Mouse (Mus musculus) thymus, adult 2 months (tissue): ENCODE measurements around the gene Cntnap1. TPM values are rescaled to one million over a fixed set of nuclear protein-coding genes. Genes with fewer than 3 reads are reported as not detected.

Experiments
- DNase-seq: peaks from one replicate; pipeline ENCODE4 v3.0.0; 2021
- H3K27ac ChIP-seq: fragments of 200-500 bp; 2 replicates; pipeline ENCODE4 v1.5.1; 2012; ENCODE audit warnings: low read length, control low read depth; ENCODE audit not compliant: control insufficient read depth, insufficient read depth
- H3K27me3 ChIP-seq: fragments of 200-500 bp; 2 replicates; pipeline ENCODE4 v1.6.1; 2012; ENCODE audit warnings: mild to moderate bottlenecking, low read length, moderate library complexity, mixed read lengths; ENCODE audit not compliant: control insufficient read depth, insufficient read depth
- H3K36me3 ChIP-seq: fragments of 200-500 bp; 2 replicates; pipeline ENCODE4 v1.6.1; 2012; ENCODE audit warnings: mild to moderate bottlenecking, low read length, moderate library complexity; ENCODE audit not compliant: control insufficient read depth, insufficient read depth
- H3K4me1 ChIP-seq: fragments of 200-500 bp; replicated peaks from 2 replicates; pipeline ENCODE4 v1.6.1; 2012; ENCODE audit warnings: low read length; ENCODE audit not compliant: control insufficient read depth, insufficient read depth
- H3K4me3 ChIP-seq: fragments of 200-500 bp; 2 replicates; pipeline ENCODE4 v1.5.1; 2012; ENCODE audit warnings: mild to moderate bottlenecking, low read length, control low read depth, moderate library complexity; ENCODE audit not compliant: control insufficient read depth, insufficient read depth
- CTCF ChIP-seq: fragments of 200-500 bp; IDR thresholded peaks from 2 replicates; pipeline ENCODE4 v1.5.1; 2012; ENCODE audit warnings: mild to moderate bottlenecking, control low read depth, low read length, moderate library complexity, borderline replicate concordance; ENCODE audit not compliant: control insufficient read depth, poor library complexity, insufficient read depth; ENCODE audit errors: extremely low read depth
- POLR2A ChIP-seq: fragments of 200-500 bp; IDR thresholded peaks from 2 replicates; pipeline ENCODE4 v1.6.1; 2012; ENCODE audit warnings: mild to moderate bottlenecking, low read length, control low read depth, moderate library complexity; ENCODE audit not compliant: control insufficient read depth, poor library complexity, insufficient read depth; ENCODE audit errors: extremely low read depth
- WGBS: fragments of 180-500 bp; shearing (Covaris S2); methylation state at CpG from one replicate; pipeline ENCODE4 v1.1.7; 2018; 5-methylcytosine and 5-hydroxymethylcytosine counted together
- polyA plus RNA-seq: library from polyadenylated mRNA; depleted of rRNA; stranded (reverse); fragments of >200 nt; gene quantifications from 2 replicates; pipeline ENCODE4 v1.2.3, GENCODE M21; 2012

Cntnap1 gene
- polyA plus RNA-seq, 1 experiment, result 4.5 TPM

DNA sequence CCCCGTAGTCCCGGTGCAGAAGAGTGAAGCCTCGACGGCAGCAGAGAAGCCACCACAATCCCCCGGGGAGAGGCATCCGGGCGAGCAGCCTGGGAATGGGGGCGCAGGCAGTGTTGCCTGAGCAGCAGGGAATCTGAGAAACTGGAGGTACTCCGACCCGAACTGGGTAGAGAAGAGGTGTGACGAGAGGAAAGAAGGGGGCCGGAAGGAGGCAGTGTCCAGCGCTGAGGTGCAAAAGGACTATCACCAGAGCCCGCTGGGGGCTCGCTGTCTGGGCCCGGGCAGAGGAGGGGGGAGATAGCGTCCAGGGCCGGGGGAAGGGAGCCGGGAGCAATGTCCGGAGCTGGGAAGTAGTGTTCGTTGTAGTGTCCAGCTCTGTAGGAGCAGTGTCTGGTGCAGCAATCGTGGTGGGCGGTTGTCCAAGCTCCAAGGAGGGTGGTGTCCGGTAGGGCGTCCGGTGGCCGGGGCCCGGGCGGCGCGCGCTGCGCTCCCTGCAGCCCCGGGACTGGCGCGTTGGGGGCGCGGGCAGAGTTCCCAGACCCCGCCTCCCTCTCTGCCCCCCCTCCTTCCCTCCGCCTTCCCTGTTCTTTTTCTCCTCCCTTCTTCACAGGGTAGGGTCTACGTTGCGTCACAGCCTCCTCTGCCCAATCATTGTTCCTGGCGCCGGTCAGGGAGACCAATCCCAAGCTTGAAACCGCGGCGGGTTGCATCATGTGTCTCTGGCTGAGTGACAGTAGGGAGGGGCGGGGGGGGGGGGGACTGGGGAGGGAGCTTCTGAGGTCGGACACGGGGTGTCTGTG is 688 bp downstream of the Cntnap1 start, which contains the start of gene Plekhh3:
Gene Plekhh3 (minus strand): TSS at position 541 of the 800 bp plus-strand sequence.
- Histone ChIP-seq H3K36me3 (no peaks in the 10 kb centered on the region), H3K27me3 (peaks cover 28% of the 10 kb centered on the region), H3K4me3 (peak within 1 kb of the TSS; percentile 49), H3K27ac (no peak within 1 kb of the TSS), H3K4me1 (peaks cover 20% of the 10 kb centered on the region)
- DNase-seq, result peak; percentile 84
- WGBS, result under 1% methylated on average over 49 of the region's 50 CpGs
- TF ChIP-seq POLR2A, result no peak
- no peak for TF ChIP-seq CTCF

DNA sequence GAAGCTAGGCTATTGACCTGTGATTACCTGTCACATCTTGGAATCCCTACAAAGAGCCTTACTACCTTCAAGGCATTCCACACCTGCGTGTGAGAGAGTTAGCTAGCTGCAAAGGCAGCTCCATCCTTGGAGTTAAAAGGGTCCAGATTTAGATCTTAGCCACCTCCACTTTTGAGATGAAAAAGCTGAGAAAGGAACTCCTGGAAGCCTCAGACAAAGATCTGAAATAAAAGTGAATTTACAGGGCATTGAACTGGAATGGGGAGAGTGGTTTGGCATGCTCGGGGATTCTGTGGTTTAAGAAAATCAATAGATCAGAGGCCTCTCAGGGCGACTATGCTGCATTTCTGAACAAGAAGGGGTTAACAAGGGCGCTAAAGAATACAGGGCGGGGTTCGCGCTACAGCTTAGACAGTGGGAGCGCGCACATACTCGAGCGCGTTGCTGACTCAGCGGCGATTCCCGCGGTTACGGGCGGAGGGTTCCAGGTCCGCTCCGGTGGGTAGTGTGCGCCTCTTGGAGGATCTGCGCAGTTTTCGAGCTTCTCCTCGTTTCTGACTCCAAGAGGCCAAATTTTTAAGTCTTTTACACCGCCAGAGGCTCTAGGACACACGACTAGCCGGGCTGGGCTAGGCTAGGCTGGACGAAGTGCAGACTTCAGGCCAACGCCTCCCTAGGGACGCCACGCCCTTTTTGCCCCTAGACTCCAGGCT is 1.6 kb downstream of the Cntnap1 start:
- WGBS, result under 1% methylated on average over 31 of the region's 31 CpGs
- Histone ChIP-seq H3K27me3 (peaks cover 35% of the 10 kb centered on the region), H3K27ac (no peak overlapping the region), H3K36me3 (no peaks in the 10 kb centered on the region), H3K4me3 (peak overlapping the region; percentile 22), H3K4me1 (peaks cover 25% of the 10 kb centered on the region)
- 0 out of 2 replicates have a peak, but pooled peaks have one; percentile 19 for TF ChIP-seq CTCF
- TF ChIP-seq POLR2A, result no peak
- peak; percentile 31 for DNase-seq

DNA sequence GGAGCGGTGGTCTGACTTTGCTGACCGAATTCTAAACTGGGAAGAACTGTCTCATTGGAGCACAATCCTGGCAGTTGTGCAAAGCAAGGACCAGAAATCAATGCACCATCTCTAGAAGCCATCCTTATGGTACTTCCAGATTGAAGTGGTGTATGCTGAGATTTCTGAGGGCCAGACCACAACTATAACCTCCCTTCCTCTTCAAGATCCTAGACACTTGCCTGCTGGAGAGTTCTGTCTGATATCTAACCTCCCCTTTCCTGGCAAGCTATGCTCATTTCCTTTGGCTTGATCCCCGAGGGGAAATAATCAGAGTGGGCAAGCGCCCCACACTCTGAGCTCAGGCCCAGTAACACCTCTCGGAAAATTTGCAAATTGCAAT is 2.1 kb downstream of the Cntnap1 start:
- no peak for DNase-seq
- Histone ChIP-seq H3K4me3 (peak overlapping the region; percentile 22; the same call in 1 of the 2 replicates), H3K27ac (no peak overlapping the region), H3K36me3 (no peaks in the 10 kb centered on the region), H3K4me1 (peaks cover 28% of the 10 kb centered on the region), H3K27me3 (peaks cover 35% of the 10 kb centered on the region)
- TF ChIP-seq CTCF (no peak), POLR2A (no peak)
- 5% methylated on average over 5 of the region's 5 CpGs for WGBS

DNA sequence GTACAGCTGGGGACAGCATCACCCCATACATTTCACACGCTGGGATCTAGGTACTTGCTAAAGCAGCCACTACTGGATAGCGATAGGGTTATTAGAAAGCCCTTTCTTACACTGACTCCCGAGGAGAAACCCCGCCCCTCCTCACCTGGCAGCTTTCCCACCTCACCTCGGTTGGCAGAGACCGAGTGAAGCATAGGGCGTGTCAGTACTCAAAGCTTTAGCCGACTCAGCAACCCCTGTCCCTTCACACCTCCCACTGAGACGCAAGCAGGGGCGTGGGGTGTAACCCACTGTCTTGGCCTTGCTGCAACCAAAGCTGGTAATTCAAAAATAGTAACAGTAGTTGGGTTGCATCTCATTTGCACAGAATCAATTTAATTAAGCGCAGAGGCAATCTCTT is 2.8 kb downstream of the Cntnap1 start:
- 20% methylated on average over 11 of the region's 11 CpGs for WGBS
- Histone ChIP-seq H3K4me1 (peaks cover 28% of the 10 kb centered on the region), H3K27ac (no peak overlapping the region), H3K36me3 (no peaks in the 10 kb centered on the region), H3K27me3 (peaks cover 30% of the 10 kb centered on the region), H3K4me3 (no peak overlapping the region)
- DNase-seq, result no peak
- TF ChIP-seq CTCF, result no peak

DNA sequence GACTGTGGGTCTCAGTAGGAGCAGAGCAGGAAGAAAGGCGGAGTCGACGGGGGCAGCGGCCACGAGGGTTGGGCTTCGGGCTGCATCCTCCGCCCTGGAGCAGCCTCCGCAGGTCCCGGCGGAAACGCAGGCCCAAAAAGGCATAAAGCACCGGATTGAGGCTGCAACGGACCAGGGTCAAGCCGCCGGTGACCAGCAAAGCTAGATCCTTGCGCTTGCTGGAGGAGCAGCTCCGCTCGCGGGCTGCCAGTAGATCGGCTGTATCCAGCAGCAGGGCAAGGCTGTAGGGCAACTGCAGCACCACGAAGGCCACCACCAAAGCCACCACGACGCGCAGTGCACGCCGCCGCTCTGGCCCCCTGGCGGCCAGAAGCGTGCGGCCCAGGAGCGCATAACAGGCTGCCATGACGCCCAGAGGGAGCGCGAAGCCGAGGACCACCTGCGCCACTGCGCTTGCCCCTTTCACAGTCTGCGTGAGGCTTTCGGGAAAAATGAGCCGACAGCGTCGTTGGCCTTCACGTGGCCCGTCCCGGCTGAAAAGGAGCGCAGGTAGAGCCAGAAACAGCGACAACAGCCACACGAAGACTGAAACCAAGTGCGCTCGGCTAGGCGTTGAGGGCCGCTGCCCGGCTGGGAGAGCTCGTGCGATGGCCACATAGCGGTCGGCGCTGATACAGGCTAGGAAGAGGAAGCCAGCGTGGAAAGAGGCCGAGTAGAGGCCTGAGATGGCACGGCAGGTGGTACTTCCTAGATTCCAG is 3.5 kb downstream of the Cntnap1 start:
- peak; percentile 78 for DNase-seq
- Histone ChIP-seq H3K27ac (no peak overlapping the region), H3K4me3 (peak overlapping the region; percentile 43), H3K36me3 (no peaks in the 10 kb centered on the region), H3K27me3 (peaks cover 28% of the 10 kb centered on the region), H3K4me1 (peaks cover 28% of the 10 kb centered on the region)
- peak; percentile 99 for TF ChIP-seq CTCF
- no peak for TF ChIP-seq POLR2A
- 3% methylated on average over 61 of the region's 61 CpGs for WGBS

DNA sequence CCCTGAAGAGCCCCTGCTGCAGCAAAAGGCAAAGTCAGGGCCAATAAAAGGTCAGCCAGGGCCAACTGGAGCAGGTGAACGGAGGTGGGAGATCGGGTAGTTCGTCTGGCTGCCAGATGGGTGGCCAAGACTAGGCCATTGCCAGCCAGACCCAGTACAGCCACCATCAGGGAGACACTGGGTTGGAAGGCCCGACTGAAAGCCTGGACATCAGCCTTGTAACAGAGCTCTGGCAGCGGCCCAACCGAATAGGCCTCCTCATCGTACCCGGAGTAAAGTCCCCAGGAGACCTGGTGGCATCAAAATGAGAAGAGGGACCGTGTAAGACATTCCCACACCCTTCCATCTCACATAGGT is 4.0 kb downstream of the Cntnap1 start:
- Histone ChIP-seq H3K27me3 (peaks cover 28% of the 10 kb centered on the region), H3K4me3 (no peak overlapping the region), H3K27ac (no peak overlapping the region), H3K4me1 (peaks cover 28% of the 10 kb centered on the region), H3K36me3 (no peaks in the 10 kb centered on the region)
- no peak for TF ChIP-seq CTCF
- DNase-seq, result no peak
- WGBS, result 44% methylated on average over 9 of the region's 9 CpGs
